Mouse (Mus musculus) T-helper 1 cell (primary cell): ENCODE data around the gene Osbpl3.

Experiments used
- in situ Hi-C: fragments of 300-600 bp; cut with MboI, MseI; formaldehyde crosslinking; loops from one replicate; pipeline ENCODE4 v1.15.1; 2025; ENCODE audit warnings: high pct_unique_total_duplicates

Gene Osbpl3

GRCm38 (mm10) chr6:50404698-50405097 is 51.3 kb downstream of the Osbpl3 start:
- in situ Hi-C loops: loop anchor here (5.0 kb wide), 1 partner anchor 38 kb away; no protein-coding TSS in a partner anchor

DNA sequence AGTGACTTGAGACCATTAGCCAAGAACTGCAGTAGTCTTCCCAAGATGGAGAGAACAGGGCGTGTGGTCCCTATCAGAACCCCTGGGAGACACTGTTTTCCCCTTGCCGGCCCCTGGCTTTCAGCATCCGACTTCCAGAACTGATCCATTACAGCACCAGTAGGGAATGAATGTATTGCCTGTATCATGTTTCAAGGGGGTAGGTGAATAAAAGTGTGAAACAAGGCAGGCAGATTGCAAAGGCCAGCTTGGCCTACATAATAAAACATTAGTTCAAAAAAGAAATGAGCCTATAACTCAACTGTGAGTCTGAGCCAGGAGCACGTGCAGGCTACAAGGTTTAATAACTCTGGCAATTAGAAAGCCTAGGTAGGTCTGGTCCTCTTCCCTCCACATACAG is 52.5 kb downstream of the Osbpl3 start:
- in situ Hi-C loops: loop anchor here (5.0 kb wide), 1 partner anchor 39 kb away; no protein-coding TSS in a partner anchor

- in situ Hi-C loops: loop anchor here (5.0 kb wide), 1 partner anchor 39 kb away; no protein-coding TSS in a partner anchor
Measured at GRCm38 (mm10) chr6:50402872-50403271, 53.1 kb downstream of the Osbpl3 start.

DNA sequence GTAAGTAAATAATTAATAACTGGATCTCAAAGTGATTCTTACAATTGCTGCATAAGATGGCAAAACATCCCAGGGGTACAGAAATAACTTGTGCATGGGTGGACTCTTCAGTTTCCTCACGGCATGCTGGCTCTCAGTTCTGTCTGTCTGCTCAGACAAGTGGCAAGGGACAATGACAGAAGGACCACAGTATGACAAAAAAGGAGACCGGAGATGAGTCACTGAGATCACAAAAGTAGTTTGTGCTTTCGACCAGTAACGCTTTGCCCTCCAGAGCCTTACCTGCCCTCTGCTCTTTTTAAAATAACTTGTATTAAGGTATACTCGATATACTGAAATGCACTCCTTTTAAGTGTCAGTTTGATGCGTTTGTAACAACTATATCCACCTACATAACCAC is 55.8 kb downstream of the Osbpl3 start:
- in situ Hi-C loops: loop anchor here (5.0 kb wide), 1 partner anchor 42 kb away; no protein-coding TSS in a partner anchor

- in situ Hi-C loops: loop anchor here (5.0 kb wide), 1 partner anchor 43 kb away; no protein-coding TSS in a partner anchor
Measured at GRCm38 (mm10) chr6:50399427-50400195, 56.4 kb downstream of the Osbpl3 start.

GRCm38 (mm10) chr6:50398324-50398723 is 57.7 kb downstream of the Osbpl3 start:
- in situ Hi-C loops: no loop called here

DNA sequence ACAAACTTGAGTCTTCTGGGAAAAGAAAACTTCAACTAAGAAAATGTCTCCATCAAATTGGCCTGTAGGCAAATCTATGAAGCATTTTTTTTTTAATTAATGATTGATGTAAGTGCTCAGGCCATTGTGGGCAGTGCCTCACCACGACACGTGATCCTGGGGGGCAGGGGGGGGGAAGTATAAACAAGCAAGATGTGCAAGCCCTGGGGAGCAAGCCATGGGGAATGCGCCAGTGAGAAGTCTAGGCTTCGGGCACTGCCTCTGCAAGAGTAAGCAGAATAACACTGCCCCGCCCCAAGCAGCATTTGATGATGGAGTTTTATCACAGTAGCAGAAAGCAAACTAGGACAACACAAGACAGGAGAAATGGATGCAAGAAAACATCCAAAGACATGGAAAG is 58.9 kb downstream of the Osbpl3 start:
- in situ Hi-C loops: no loop called here

DNA sequence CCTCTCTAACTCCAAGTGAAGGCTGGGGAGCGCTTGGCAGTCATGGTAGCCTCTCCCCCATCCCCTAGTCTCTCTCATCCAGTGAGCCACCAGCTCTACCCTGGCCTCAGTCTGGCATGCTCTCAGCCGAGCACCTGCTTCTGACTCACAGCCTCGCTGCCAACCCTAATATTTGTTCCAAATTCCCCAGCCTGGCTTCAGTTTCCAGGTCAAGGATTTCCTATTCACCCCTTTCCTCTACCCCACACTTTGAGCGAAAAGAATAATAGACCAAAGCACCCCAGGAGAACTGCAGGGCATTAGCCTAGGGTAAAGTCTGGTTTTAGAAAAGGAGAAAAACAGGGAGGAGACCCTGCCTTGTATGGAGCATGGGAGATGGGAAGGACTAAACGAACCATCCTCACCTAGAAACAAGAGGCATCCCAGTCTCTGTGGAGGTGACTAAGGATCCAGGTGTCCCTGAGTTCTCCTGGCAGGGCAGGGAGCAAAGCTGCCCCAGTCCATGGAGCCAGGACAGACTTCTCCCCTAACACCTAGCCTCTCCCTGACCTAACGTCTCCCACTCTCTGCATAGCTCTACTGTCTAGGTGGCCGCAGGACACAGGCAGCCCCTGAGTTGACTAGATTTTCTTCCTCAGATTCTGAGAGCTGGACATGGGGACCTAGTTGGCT is 60.2 kb downstream of the Osbpl3 start:
- in situ Hi-C loops: no loop called here

- in situ Hi-C loops: no loop called here
Measured at GRCm38 (mm10) chr6:50394432-50394831, 61.6 kb downstream of the Osbpl3 start.

DNA sequence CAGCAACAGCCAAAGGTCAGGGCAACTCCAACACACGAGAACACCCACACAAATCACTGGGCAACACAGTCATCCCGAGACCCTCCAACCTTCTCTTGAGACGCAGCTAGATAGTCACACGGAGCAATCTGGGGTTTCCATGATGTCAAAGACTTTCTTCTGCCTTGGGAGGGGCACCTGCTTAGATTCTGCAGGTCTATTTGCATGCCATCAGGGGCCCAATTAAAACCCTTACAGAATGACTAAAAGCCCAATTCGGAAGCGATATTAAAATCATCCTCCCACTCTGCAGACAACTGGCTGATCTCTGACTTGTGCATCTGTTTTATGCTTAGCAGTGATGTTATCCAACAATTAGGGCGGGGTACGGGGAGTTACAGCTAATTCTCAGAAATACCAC is 62.0 kb downstream of the Osbpl3 start:
- in situ Hi-C loops: no loop called here

- in situ Hi-C loops: no loop called here
Measured at GRCm38 (mm10) chr6:50391951-50392350, 64.0 kb downstream of the Osbpl3 start.

- in situ Hi-C loops: no loop called here
Measured at GRCm38 (mm10) chr6:50390313-50390712, 65.7 kb downstream of the Osbpl3 start.

DNA sequence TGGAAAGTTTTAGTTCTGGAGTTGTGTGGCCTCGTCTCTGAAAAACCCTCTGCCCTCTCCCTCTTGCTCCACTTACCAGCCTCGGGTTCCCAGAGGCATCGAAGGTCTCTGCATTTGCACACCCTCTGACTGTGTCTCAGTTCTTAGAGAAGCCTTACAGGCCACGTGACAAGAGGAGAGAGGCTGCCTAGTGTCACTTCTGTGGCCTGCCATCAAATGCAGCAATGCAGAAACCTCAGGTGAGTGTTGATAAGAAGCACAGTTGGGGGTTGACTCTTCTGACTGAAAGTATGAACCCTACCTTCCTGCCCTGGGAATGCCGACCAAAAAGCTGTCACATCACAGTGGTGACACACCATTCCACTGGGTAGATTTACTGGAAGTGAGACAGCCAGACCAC is 68.4 kb downstream of the Osbpl3 start:
- in situ Hi-C loops: no loop called here

- in situ Hi-C loops: no loop called here
Measured at GRCm38 (mm10) chr6:50386497-50386896, 69.5 kb downstream of the Osbpl3 start.

- in situ Hi-C loops: no loop called here
Measured at GRCm38 (mm10) chr6:50385451-50386013, 70.5 kb downstream of the Osbpl3 start.

DNA sequence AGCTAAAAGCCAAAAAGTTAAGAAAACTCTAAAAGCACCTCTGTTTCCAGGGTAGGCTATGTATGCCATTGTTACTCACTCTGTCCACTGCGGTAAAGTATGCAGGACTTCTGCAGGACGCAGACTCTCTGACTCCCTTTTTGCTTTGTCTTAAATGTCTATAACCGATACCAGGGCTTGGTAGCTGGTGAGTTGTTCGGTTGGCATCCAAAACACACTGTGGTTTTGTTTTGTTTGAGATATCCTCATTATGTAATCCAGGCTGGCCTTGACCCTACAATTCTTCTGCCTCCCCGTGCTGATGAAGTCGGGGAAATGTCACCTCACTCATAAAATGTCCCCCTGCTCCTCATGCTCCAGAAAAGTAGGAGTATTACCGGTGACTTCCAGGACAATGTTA is 73.3 kb downstream of the Osbpl3 start:
- in situ Hi-C loops: no loop called here

DNA sequence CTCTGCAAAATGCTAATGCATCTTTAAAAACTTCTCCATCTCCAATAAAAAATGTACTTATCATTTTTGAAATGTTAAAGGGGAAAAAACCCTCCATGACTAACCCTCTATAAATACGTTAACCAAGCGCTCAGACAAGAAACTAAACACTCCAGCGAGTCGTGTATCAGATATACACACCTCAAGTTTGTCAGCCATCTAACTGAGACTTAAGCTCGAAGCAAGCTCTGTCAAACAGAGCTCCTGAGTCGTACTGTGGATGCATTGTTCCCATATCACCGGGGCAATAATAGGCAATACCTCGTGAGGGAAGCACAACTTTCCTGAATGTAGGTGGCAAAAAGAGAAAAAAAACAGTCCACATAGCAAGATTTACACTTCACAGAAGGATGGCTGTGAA is 73.8 kb downstream of the Osbpl3 start:
- in situ Hi-C loops: no loop called here

GRCm38 (mm10) chr6:50381504-50382091 is 74.4 kb downstream of the Osbpl3 start:
- in situ Hi-C loops: no loop called here

DNA sequence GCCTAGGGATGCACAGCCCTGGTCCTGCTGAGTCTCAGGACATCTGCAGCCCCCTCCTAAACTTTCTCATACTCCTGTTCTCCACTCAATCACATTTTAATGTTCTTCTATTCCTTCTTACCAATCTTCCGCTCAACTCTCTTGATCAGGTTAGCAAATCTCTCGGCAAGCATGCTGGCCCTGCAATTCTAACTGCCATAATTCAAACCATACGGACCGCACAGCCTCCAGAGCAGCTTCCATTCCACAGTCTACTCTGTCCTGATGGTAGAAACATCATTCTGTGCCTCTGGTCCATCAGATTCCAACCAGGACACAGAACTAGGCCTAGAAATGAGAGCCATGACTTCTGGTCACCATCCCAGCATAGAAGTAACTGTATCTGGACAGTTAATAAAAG is 76.3 kb downstream of the Osbpl3 start:
- in situ Hi-C loops: loop anchor here (5.0 kb wide), 1 partner anchor 78 kb away; the partner anchor contains the start of gene Osbpl3

DNA sequence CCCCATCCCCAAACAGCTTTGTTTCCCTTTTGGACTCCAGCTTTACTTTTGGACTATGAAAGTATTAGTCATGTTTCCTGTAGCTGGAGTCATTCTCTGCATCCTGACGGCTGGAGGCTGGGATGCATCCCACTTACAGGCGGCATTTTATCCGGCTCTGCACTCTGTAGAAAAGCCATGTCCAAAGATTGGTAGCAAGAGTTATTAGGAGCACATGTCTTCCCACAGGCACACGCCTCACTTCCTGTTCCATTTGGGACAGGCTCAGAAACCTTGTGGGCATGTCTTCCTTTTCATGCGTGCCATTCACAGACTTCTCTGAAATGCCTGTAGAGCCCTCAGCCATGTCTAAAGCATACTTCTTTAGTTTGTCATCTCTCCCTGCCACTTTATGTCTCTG is 76.9 kb downstream of the Osbpl3 start:
- in situ Hi-C loops: loop anchor here (5.0 kb wide), 1 partner anchor 78 kb away; the partner anchor contains the start of gene Osbpl3

GRCm38 (mm10) chr6:50377742-50378720 is 78.0 kb downstream of the Osbpl3 start:
- in situ Hi-C loops: loop anchor here (5.0 kb wide), 1 partner anchor 79 kb away; the partner anchor contains the start of gene Osbpl3
